Mouse (Mus musculus) heart, adult 2 months (tissue): ENCODE measurements around the gene Tma7.
A peak's percentile ranks its signal among the peaks of the same experiment; 100 is the strongest.

Experiments used
- CTCF ChIP-seq: fragments of 200-600 bp; IDR thresholded peaks from 2 replicates; pipeline ENCODE4 v1.8.1; 2022; ENCODE audit warnings: antibody characterized with exemption, mild to moderate bottlenecking, moderate library complexity
- POLR2A ChIP-seq: fragments of 200-500 bp; IDR thresholded peaks from 2 replicates; pipeline ENCODE4 v1.6.1; 2011; ENCODE audit warnings: mild to moderate bottlenecking, low read depth, low read length, control low read depth; ENCODE audit not compliant: insufficient read depth

GRCm38 (mm10) chr9:109046306-109046705, 36.1 kb downstream of the Tma7 start:
- TF ChIP-seq CTCF (peak; percentile 83), POLR2A (no peak)
